Mouse (Mus musculus) cerebellum, adult 11 months (tissue): ENCODE results near the gene Fgf22.

Source experiments
- DNase-seq: peaks from one replicate; pipeline ENCODE4 v3.0.0; 2022

Fgf22 gene

GRCm38 (mm10) chr10:79794491-79794931 lies 39.6 kb downstream of the Fgf22 start:
- DNase-seq, result no peak

DNA sequence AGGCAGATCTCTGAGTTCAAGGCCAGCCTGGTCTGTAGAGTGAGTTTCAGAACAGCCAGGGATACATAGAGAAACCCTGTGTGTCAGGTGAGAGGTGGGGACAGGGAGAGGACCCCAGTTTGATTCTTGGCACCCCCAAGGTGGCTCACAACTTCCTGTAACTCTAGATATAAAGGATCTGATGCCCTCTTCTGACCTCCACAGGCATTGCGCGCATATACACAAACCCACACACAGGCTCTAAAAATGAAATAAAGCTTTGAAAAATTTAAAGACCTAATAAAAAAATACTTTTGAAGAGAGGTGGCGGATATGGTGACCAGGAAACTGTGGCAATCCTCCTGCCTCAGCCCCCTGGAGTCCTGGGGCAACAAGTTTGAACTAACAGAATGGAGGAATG lies 41.0 kb downstream of the Fgf22 start:
- DNase-seq, result no peak

DNA sequence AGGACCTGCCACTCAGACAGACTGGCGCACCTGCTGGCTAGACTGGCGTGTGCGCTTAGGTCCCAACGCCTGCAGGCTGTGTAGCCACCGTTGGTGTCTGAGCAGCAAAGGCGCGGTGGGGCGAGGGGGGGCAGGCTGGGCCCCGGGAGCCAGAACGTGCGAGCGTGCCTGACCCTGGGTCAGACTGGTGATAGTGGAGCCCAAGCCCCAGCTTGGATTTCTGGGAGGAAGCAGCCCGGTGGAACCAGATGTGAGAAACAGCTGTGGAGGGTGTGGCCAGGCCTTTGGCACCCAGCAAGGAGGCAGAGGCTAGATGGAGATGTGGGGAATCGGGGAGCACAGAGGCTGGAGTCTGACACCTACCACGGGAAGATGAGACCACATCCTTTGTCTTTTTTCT lies 42.5 kb downstream of the Fgf22 start:
- DNase-seq, result no peak

DNA sequence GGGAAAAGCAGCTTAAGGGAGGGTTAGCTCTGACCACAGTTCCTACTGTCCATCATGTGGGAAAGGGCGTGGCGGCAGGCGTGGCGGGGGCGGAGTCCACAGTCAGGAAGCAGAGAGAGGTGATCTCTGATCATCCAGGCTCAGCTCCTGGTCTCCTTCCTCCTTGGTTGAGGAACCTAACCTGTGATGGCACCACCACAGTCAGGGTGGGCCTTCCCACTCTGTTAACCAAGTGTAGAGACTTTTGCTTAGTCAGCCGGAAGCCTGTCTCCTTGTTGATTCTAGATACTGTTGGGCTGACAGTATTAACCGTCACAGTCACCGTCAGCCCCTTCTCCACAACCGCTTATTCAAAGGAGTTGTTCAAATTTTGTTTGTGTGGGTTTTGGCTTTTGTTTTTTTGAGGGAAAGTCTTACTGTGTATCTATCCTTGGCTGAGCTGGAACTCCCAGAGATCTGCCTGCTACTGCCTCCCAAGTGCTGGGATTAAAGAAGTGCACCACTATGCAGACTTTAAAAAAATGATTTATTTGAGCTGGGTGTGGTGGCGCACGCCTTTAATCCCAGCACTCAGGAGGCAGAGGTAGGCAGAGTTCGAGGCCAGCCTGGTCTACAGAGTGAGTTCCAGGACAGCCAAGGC lies 43.5 kb downstream of the Fgf22 start:
- DNase-seq, result no peak

DNA sequence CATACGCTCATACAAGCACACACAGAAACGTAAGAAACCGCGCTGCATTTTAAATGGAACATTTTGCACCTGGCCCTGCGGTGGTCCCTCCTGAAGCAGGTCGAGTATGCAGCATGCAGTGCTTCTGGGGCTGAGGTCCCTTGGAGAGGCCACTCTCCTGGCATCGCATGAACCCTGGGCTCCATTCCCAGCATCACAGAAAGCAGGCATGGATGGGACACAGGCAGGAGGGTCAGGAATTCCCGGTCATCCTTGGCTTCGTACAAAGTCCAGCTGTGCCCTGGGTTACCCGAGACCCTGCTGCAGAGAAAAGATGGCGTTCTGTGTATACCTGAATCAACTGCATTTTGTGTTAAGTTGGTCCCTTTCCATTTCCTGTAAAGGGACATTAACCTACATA lies 45.6 kb downstream of the Fgf22 start:
- no peak for DNase-seq

- no peak for DNase-seq
These were observed 47.0 kb downstream of the Fgf22 start for GRCm38 (mm10) chr10:79801837-79802236.

GRCm38 (mm10) chr10:79802331-79802971 lies 47.6 kb downstream of the Fgf22 start:
- no peak for DNase-seq

GRCm38 (mm10) chr10:79803716-79804323 lies 48.9 kb downstream of the Fgf22 start:
- DNase-seq, result no peak

- DNase-seq, result no peak
These were observed 50.8 kb downstream of the Fgf22 start for GRCm38 (mm10) chr10:79805636-79806035.

DNA sequence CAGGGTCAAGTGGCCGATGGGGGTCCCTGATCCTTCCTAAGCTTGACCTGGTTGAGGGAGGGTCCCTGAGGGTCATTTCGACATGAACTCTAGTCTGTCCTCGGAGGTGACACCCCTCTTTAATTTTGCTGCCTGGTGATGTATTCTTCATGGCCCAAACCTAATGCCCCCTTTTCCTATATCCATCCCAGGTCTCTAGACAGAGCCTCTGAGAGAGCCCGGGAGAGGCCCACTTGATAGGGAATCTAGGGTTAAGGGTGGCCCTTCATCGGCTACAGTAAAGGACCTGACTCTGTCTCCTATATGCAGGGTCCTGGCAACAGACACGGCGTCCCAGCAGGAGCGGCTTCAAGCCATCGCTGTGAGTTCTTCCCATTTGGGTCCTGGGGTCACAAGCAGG lies 51.5 kb downstream of the Fgf22 start:
- DNase-seq, result no peak

DNA sequence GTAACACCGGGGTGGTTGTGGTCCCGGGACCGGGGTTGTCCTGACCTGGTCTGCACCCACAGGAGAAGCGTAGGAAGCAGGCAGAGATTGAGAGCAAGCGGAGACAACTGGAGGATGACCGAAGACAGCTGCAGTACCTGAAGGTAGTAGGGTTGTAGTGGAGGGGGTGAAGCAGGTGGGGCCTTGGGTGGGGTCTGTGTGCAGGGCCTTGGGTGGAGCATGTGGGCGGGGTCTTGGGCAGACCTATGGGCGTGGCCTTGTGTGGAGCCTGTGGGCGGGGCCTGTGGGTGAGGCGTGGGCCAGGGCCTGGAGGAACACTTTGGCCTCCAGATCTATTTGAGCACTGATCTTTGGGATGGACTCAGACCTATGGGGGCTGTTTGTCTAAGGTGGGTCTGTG lies 52.1 kb downstream of the Fgf22 start:
- DNase-seq, result no peak

DNA sequence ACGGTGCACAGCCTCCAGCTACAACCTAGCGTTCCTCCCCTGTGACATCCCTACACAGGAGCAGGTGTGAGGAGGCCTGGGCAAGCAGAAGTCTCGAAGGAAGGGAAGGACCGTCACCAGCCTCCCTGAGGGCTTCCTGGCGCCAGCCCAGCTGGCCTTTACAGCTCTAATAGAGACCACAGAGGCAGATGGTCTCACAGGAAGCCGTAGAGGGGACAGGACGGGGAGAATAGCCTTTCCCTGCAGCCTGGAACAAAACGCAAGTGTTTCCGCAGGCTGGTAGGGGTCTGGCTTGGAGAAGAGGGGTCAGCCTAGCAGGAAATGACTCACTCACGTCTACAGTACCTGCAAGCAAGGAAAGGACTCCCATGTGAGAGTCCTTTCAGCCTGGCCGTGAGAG lies 53.0 kb downstream of the Fgf22 start:
- DNase-seq, result no peak
